Mouse (Mus musculus) cerebellum, adult 2 months (tissue): ENCODE measurements around the gene Slc39a9. TPM values are rescaled to one million over a fixed set of nuclear protein-coding genes. Genes with fewer than 3 reads are reported as not detected.

Experiments
- DNase-seq, 2 experiments: peaks; one replicate each; pipeline ENCODE4 v3.0.0; 2021
- H3K27ac ChIP-seq: fragments of 200-500 bp; 2 replicates; pipeline ENCODE4 v1.5.1; 2012; ENCODE audit warnings: low read length, control low read depth, inconsistent platforms; ENCODE audit not compliant: insufficient read depth
- H3K27me3 ChIP-seq: fragments of 200-500 bp; 2 replicates; pipeline ENCODE4 v1.6.1; 2012; ENCODE audit warnings: inconsistent platforms, mild to moderate bottlenecking, low read length, moderate library complexity; ENCODE audit not compliant: control insufficient read depth, insufficient read depth
- H3K4me1 ChIP-seq: fragments of 200-500 bp; 2 replicates; pipeline ENCODE4 v1.6.1; 2011; ENCODE audit warnings: low read length; ENCODE audit not compliant: control insufficient read depth, insufficient read depth
- H3K4me3 ChIP-seq: fragments of 200-500 bp; replicated peaks from 2 replicates; pipeline ENCODE3; 2011; ENCODE audit warnings: mild to moderate bottlenecking, low read depth, low read length, control low read depth; ENCODE audit not compliant: insufficient read depth
- CTCF ChIP-seq: fragments of 200-500 bp; IDR thresholded peaks from 2 replicates; pipeline ENCODE4 v1.5.1; 2011; ENCODE audit warnings: low read depth, mild to moderate bottlenecking, control low read depth, low read length, moderate library complexity, borderline replicate concordance; ENCODE audit not compliant: insufficient read depth
- POLR2A ChIP-seq: fragments of 200-500 bp; IDR thresholded peaks from 2 replicates; pipeline ENCODE4 v1.6.1; 2011; ENCODE audit warnings: low read length, control low read depth, borderline replicate concordance; ENCODE audit not compliant: insufficient read depth
- WGBS: fragments of 180-500 bp; shearing (Covaris S2); methylation state at CpG from one replicate; pipeline ENCODE4 v1.1.7; 2018; 5-methylcytosine and 5-hydroxymethylcytosine counted together
- polyA plus RNA-seq: library from polyadenylated mRNA; depleted of rRNA; stranded (reverse); fragments of >200 nt; gene quantifications from 2 replicates; pipeline ENCODE4 v1.2.3, GENCODE M21; 2012

The Slc39a9 gene
- polyA plus RNA-seq, 1 experiment: 31.9 TPM

DNA sequence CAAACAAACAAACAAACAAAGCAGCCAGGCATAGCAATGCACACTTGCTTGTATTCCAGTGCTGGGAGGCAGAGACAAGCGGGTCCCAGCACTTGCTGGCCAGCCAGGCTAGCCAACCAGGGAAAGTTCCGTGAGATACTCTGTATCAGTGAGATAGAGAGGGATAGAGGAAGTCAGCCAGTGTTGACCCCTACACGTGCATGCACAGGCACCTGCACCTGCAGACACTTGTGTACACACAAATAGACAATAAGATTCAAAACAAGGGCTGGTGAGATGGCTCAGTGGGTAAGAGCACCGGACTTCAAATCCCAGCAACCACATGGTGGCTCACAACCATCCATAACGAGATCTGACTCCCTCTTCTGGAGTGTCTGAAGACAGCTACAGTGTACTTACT, 23.2 kb upstream of the Slc39a9 start:
- no peaks in the 10 kb centered on the region for H3K4me1 ChIP-seq
- H3K4me3 ChIP-seq: no peak overlapping the region
- no peak for DNase-seq
- H3K27me3 ChIP-seq: no peaks in the 10 kb centered on the region
- TF ChIP-seq POLR2A (no peak), CTCF (no peak)
- 77% methylated on average over 5 of the region's 5 CpGs for WGBS
- H3K27ac ChIP-seq: no peak overlapping the region

DNA sequence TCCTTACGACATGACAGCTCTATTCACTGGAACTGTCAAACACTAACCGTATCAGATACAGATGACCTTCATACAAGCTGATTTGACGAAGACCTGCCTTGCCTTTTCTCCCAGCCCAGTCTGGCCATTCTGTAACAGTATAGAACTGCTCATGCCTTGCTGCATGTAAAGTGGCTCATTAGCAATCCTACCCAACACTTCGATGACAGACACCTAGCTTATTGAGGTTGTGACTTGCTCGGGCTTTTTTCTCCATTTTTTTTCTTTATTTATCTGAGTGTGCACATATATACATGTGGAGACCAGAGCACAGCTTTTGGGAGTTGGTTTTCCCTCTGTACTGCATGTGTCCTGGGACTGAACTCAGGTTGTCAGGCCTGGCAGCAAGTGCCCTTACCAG, 11.9 kb upstream of the Slc39a9 start:
- DNase-seq: no peak
- Histone ChIP-seq H3K4me1 (no peaks in the 10 kb centered on the region), H3K4me3 (no peak overlapping the region), H3K27ac (no peak overlapping the region), H3K27me3 (no peaks in the 10 kb centered on the region)
- WGBS: 79% methylated on average over 5 of the region's 5 CpGs
- TF ChIP-seq CTCF (no peak), POLR2A (no peak)

DNA sequence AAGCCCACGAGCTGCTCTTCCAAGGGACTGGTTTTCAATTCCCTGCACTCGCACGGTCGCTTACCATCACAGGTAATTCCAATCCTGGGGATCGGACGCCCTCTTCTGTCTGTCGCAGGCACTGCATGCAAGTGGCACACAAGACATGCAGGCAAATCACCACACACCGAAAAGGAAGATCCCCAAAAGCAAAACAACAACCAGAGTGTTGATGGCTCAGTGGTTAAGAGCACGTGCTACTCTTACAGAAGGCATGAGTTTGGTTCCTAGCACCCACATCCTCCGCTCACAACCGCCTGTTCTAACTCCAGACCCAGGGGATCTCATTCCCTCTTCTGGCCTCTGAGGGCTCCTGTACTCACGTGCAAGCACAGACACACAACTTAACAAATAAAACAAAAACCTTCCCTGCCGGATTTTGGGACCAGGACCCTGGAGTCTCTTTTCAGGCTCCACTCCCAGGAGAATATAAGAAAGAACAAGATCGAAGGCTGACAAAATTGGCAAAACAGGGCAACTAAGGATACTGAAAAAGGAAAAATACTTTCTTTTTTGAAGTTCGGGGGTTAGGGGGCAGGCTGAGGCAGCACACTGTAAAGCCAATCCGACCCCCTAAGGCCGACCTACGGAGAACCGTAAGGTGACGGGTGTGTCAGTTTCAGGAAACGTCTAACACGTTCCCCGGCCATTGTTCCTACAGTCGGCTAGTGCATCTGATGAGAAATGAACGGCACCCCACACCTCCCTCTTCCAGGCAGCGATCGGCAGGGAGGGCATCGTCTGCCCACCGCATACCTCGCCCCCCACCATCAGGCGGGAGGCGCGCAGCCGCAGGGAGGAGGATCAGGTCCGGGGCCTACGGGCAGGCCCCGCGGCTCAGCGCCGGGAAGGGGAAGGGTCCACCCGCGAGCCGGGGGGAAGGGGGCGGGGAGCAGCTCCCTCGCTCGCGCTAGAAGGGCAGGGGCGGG, 674 bp upstream of the Slc39a9 start:
- Histone ChIP-seq H3K4me1 (peaks cover 3% of the 10 kb centered on the region; the same call in 1 of the 2 replicates), H3K27me3 (no peaks in the 10 kb centered on the region), H3K27ac (no peak overlapping the region), H3K4me3 (peak overlapping the region; percentile 96)
- no peak for TF ChIP-seq POLR2A
- peak; percentile 57 for TF ChIP-seq CTCF
- DNase-seq: peak; percentile 32 to 52
- 3% methylated on average over 47 of the region's 48 CpGs for WGBS

GRCm38 (mm10) chr12:80644506-80644868, 804 bp downstream of the Slc39a9 start:
- Histone ChIP-seq H3K4me3 (peak overlapping the region; percentile 96), H3K27me3 (no peaks in the 10 kb centered on the region), H3K4me1 (peaks cover 7% of the 10 kb centered on the region; the same call in 1 of the 2 replicates), H3K27ac (peak overlapping the region; percentile 31; the same call in 1 of the 2 replicates)
- TF ChIP-seq POLR2A (no peak), CTCF (no peak)
- no peak for DNase-seq
- 2% methylated on average over 18 of the region's 18 CpGs for WGBS

DNA sequence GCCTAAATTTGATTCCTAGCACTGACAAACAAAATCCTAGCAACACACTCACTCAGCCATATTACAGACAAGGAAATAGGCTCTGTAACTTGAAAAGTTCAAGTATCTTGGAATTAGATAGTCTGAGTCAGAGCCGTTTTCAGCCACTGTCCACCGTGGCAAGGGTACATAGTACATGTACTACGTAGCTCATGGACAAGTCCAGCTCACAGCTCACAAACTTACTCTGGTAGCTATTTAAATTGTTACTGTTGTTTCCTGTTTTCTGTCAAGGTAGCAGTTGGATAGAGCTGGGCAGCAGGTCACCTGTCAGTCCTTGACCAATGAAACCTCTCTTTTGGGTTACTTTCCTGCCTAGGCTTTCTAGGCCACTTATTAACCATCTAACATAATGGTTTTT, 2.7 kb downstream of the Slc39a9 start:
- Histone ChIP-seq H3K4me1 (peaks cover 7% of the 10 kb centered on the region; the same call in 1 of the 2 replicates), H3K27me3 (no peaks in the 10 kb centered on the region), H3K4me3 (no peak overlapping the region), H3K27ac (no peak overlapping the region)
- TF ChIP-seq POLR2A: no peak
- TF ChIP-seq CTCF: no peak
- 90% methylated on average over 3 of the region's 3 CpGs for WGBS
- DNase-seq: no peak

- Histone ChIP-seq H3K4me1 (peaks cover 14% of the 10 kb centered on the region), H3K4me3 (no peak overlapping the region), H3K27ac (peak overlapping the region; percentile 16; the same call in 1 of the 2 replicates), H3K27me3 (no peaks in the 10 kb centered on the region)
- 30% methylated on average over 7 of the region's 7 CpGs for WGBS
- TF ChIP-seq CTCF: no peak
- no peak for TF ChIP-seq POLR2A
- DNase-seq: peak; percentile 32 to 60
These were observed 10.4 kb downstream of the Slc39a9 start for GRCm38 (mm10) chr12:80653951-80654658.

DNA sequence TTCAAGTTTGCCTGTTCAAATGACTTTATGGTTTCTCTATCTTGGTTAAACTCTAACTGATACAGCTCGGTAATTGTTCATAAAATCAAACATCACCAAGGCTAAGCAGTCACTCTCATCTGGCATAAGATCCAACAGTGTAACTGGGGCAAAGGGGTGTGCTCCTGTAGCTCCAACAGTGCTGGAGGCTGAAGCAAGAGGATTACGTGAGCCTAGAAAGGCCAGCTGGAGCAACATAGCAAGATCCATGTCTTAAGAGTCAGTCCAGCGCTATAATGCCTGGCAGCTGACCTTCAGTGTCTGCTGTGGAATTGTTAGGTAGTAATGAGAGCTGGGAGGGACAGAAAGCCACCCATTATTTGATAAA, 11.0 kb downstream of the Slc39a9 start:
- Histone ChIP-seq H3K4me1 (peaks cover 14% of the 10 kb centered on the region), H3K27me3 (no peaks in the 10 kb centered on the region), H3K27ac (no peak overlapping the region), H3K4me3 (no peak overlapping the region)
- no peak for DNase-seq
- TF ChIP-seq POLR2A: no peak
- TF ChIP-seq CTCF: no peak
- 58% methylated on average over 3 of the region's 3 CpGs for WGBS

GRCm38 (mm10) chr12:80658661-80659060, 15.0 kb downstream of the Slc39a9 start:
- Histone ChIP-seq H3K4me1 (peaks cover 11% of the 10 kb centered on the region), H3K4me3 (no peak overlapping the region), H3K27ac (no peak overlapping the region), H3K27me3 (no peaks in the 10 kb centered on the region)
- TF ChIP-seq POLR2A (no peak), CTCF (no peak)
- DNase-seq: no peak
- WGBS: 41% methylated on average over 6 of the region's 6 CpGs
